Mouse (Mus musculus) cerebellum, adult 8-10 months (tissue): ENCODE measurements around the gene Med15.
A peak's percentile ranks its signal among the peaks of the same experiment; 100 is the strongest.

ENCODE experiments used
- DNase-seq: peaks from one replicate; pipeline ENCODE4 v3.0.0; 2022

The Med15 gene

GRCm38 (mm10) chr16:17647566-17648340, 84.9 kb downstream of the Med15 start:
- DNase-seq = no peak

GRCm38 (mm10) chr16:17647156-17647555, 85.5 kb downstream of the Med15 start:
- DNase-seq = no peak

GRCm38 (mm10) chr16:17646310-17647114, 86.2 kb downstream of the Med15 start, which contains the start of gene Ccdc74a:
Gene Ccdc74a (plus strand): TSS chr16:17646470.
- DNase-seq = peak; percentile 81

GRCm38 (mm10) chr16:17643437-17643990, 89.2 kb downstream of the Med15 start:
- no peak for DNase-seq

GRCm38 (mm10) chr16:17642311-17642710, 90.4 kb downstream of the Med15 start:
- DNase-seq = peak; percentile 90

GRCm38 (mm10) chr16:17641301-17641700, 91.4 kb downstream of the Med15 start:
- no peak for DNase-seq

- no peak for DNase-seq
These were observed 92.0 kb downstream of the Med15 start for GRCm38 (mm10) chr16:17640706-17641105.

GRCm38 (mm10) chr16:17639951-17640350, 92.7 kb downstream of the Med15 start:
- no peak for DNase-seq

- DNase-seq = no peak
These were observed 93.6 kb downstream of the Med15 start for GRCm38 (mm10) chr16:17639081-17639480.

GRCm38 (mm10) chr16:17638036-17638628, 94.6 kb downstream of the Med15 start:
- DNase-seq = no peak

- DNase-seq = no peak
These were observed 95.1 kb downstream of the Med15 start for GRCm38 (mm10) chr16:17637610-17638009.

GRCm38 (mm10) chr16:17636904-17637303, 95.8 kb downstream of the Med15 start:
- DNase-seq = no peak

- no peak for DNase-seq
These were observed 99.1 kb downstream of the Med15 start for GRCm38 (mm10) chr16:17633481-17634181.

GRCm38 (mm10) chr16:17632580-17632979, 100.1 kb downstream of the Med15 start:
- DNase-seq = no peak

- no peak for DNase-seq
These were observed 106.5 kb downstream of the Med15 start for GRCm38 (mm10) chr16:17626269-17626555.

GRCm38 (mm10) chr16:17625488-17626268, 107.0 kb downstream of the Med15 start:
- no peak for DNase-seq

GRCm38 (mm10) chr16:17621936-17622335, 110.8 kb downstream of the Med15 start:
- DNase-seq = no peak

GRCm38 (mm10) chr16:17619198-17620105, 113.2 kb downstream of the Med15 start, which contains the start of gene Smpd4:
Gene Smpd4 (plus strand): TSS chr16:17619354.
- DNase-seq = peak; percentile 92

- DNase-seq = peak; percentile 58
These were observed 114.6 kb downstream of the Med15 start for GRCm38 (mm10) chr16:17617922-17618565.

GRCm38 (mm10) chr16:17616212-17616611, 116.5 kb downstream of the Med15 start:
- DNase-seq = no peak
